Mouse (Mus musculus): ENCODE measurements around the gene Ywhaq.

DNA sequence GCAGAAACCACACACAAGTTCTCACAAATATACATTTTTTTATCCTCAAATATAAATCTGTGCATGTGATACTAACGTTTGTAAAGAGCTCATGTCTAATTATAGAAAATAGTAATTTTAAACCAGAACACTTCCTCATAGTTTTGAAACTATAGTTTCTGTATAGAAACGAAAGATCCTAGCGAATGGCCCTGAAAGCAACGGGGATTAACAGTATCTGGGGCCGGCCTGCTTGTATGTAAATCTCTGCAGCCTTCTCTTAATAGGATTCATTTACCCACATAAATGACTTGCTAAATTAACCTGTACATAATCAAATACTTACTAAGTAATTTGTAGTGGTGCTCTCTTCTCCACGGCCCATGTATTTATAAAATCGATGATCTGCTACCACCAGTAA is 70.5 kb downstream of the Ywhaq start:
- TF ChIP-seq CTCF (IDR thresholded peaks at IDR 0.05) (no peak), EP300 (IDR thresholded peaks at IDR 0.05; ENCODE audit: insufficient read depth, low read depth, low read length) (no peak)

All from heart, adult 2 months (tissue).